Mouse (Mus musculus) urinary bladder, postnatal 10 days (tissue): ENCODE data around the gene Mrgpra1.
"Not testable (repeated sequence)": the region's sequence is repeated elsewhere in the genome, so short reads cannot be mapped to it uniquely, and the experiment has no call there.

Experiments used
- DNase-seq: peaks from one replicate; pipeline ENCODE4 v3.0.0; 2022; ENCODE audit warnings: low spot score

Gene Mrgpra1

DNA sequence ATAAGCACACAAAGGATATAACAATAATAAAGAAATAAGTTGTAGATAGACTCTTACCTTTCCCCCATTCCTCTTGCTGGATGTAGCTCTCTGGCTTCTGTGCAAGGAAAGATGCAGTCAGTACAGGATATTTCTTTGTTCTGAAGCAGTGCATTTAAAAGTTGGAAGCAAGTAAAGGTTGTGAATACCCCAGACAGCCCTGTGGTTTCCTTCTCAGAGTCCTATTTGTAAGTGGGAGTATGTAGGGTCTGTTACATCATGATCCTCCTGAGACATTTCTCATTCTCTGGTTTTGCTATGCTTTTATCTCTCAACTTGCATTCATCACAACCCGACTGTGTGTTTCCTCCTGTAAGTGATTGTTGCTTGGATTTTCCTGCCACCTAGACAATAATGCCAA lies at the start of gene Mrgpra1:
Gene Mrgpra1, minus strand, starts transcription at position 101 of the 400 bp plus-strand sequence.
- no peak for DNase-seq

DNA sequence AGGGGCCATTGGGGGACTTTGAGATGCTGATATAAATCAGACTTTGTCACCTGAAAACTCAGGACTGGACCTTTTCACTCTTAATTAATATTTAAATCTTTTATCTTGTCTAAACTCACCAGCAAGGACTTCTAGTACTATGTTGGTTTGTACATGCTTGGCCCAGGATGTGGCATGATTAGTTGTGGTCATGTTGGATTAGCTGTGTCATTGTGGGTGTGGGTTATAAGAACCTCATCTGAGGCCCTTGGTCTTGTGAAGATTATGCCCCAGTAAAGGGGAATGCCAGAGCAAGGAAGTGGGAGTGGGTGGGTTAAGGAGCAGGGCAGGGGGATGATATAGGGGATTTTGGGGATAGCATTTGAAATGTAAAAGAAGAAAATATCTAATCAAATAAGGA lies 47.1 kb upstream of the Mrgpra1 start:
- DNase-seq = no peak

DNA sequence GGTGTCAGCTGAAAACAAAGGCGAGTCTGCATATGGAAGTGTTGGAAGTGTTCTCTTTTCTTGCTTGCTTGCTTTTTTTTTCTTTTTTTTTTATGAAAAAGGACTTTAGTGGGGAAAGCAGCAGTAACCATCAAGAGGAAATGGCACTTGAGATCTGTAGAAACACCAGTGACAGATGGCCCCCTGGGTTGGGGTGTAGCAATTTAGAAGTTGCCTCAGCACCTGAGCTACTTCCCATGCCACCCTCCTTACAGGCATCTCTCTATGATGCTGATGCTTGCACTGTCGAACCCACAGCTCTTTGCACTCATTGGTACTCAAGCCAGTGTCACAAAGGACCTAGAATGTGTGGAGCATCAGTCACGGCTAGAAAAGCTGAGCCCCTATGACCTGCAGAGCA lies 5.6 kb downstream of the Mrgpra1 start:
- DNase-seq = no peak

DNA sequence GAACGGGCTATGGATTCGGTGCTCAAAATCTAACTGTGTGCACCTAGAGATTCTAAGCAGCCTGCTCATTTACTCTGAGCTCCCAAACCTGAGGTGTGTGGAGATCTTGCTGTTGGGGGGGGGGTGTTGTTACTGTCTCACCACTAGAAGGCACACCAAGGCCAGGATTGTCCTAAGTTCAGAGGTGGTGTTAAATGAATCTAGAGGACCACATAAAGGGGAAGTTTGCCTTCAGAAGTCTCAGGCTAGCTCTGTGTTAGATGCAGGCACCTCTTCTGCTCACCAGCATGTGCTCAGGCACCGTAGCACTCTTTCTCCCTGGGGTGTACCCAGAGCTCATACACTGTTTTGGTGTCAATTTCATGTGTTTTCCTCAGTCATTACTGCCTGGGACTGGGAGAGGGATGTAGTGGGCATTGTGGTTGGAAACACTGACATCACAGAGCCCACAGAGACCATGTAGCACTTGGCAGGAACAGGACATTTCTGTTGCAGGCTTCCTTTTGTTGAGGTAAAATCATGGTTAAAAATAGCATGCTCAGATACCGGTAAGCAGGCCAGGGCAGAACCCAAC lies 8.0 kb downstream of the Mrgpra1 start:
- no peak for DNase-seq

DNA sequence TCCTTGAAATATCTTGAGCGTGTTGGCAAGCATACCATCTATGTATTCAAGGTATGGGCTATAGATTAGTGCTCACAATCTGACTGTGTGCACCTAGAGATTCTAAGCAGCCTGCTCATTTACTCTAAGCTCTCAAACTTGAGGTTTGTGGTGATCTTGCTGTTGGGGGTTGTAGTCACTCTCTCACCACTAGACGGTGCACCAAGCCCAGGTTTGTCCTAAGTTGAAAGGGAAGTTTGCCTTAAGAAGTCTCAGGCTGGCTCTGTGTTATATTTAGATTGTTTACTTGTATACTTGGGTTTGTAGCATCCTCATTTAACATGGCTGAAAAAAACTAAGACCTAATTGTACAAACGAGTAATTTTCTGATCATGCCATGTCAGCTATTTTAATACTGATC lies 12.2 kb downstream of the Mrgpra1 start:
- DNase-seq = not testable (repeated sequence)

DNA sequence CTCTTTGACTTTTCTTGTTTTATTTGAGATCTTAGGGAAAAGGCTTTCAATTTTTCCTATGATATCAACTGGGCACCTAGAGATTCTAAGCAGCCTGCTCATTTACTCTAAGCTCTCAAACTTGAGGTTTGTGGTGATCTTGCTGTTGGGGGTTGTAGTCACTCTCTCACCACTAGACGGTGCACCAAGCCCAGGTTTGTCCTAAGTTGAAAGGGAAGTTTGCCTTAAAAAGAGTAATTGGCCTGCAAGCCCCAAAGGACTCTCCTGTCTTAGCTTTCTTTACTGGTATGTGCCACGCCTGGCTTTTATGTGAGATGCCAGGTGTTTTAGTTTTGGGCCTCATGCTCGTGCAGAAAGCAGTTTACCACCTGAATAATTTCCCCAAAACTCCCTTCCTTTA lies 12.7 kb downstream of the Mrgpra1 start:
- DNase-seq = not testable (repeated sequence)

DNA sequence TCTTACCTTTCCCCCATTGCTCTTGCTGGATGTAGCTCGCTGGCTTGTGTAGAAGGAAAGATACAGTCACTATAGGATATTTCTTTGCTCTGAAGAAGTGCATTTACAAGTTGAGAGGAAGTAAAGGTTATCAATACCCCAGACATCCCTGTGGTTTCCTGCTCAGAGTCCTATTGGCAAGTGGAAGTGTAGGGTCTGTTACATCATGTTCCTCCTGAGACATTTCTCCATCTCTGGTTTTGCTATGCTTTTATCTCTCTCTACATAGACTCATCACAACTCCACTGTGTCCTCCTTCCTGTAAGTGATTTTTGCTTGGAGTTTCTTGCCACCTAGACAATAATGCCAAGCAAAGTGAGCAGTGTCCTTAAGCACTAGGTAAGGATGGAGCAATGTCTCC lies 35.7 kb downstream of the Mrgpra1 start:
- no peak for DNase-seq

DNA sequence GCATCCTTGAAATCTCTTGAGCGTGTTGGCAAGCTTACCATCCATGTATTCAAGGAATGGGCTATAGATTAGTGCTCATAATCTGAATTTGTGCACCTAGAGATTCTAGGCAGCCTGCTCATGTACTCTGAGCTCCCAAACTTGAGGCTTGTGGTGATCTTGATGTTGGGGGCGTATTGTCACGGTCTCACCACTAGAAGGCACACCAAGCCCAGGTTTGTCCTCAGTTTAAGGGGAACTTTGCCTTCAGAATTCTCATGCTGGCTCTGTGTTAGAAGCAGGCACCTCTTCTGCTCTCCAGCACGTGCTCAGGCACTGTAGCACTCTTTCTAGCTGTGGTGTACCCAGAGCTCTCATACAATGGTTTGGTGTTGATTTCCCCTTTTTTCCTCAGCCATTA lies 41.8 kb downstream of the Mrgpra1 start:
- DNase-seq = no peak

DNA sequence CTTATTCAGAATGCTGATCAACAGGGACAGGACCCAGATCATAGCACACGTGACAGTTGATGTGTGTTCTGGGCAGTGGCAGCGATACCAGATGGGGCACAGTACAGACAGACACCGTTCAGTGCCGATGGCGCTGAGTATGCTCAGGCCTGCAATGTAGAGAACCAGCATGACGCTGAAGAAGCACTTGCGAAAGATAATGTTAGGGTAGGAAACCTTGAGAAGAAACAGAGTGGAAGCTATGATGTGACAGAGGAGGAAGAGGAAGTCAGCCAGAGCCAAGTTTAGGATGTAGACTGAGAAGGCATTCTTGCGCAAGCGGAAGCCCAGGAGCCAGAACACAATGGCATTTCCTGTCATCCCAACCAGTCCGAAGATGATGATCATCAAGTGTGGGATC lies 44.2 kb downstream of the Mrgpra1 start:
- DNase-seq = no peak

DNA sequence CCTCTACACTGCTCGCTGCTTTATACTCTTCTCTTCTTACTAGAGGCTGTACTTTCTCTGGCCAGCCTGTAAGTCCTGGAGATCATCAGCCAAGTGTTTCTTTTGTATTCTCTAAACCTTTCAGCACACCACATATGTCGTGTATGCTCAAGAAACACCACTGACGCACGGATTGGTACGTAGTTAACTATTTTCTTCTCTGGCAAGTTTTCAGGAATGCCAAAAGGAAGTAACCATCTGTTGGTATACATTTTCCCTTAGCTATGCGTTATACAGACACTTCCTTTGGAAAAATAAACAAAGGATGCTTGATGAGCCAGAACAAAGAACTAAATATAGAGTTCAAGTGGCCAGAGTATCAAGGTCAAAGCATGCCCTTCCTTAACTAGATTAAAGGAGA lies 49.4 kb downstream of the Mrgpra1 start:
- not testable (repeated sequence) for DNase-seq

DNA sequence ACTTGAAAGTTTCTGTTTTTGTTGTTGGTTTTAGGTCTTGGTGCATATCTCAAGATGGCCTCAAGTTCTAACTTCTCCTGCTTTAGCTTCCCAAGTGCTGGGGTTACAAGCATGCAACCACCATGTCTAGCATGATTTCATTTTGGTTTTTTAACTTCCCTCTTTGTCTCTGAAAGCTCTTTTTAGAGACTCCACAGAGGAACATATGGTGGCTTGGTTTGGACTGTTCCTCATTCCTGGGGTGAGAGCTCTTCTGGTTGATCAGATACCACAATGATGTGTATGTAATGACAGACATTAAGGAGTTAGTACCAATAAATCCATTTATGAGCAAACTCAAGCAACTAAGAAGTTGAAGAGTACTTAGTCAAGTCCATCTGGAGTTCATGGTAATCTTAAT lies 54.4 kb downstream of the Mrgpra1 start:
- not testable (repeated sequence) for DNase-seq
